Mouse (Mus musculus) cerebellum, adult (tissue): ENCODE data around the gene Gm11567.
"Not testable (repeated sequence)": the region's sequence is repeated elsewhere in the genome, so short reads cannot be mapped to it uniquely, and the experiment has no call there.

Experiments used
- ATAC-seq: cut with Nextera tagmentation; 2 replicates; pipeline ENCODE4 v1.9.2; 2017; ENCODE audit warnings: mild to moderate bottlenecking, moderate library complexity, mixed read lengths; ENCODE audit not compliant: insufficient number of reproducible peaks, low FRiP score, low TSS enrichment

The Gm11567 gene

DNA sequence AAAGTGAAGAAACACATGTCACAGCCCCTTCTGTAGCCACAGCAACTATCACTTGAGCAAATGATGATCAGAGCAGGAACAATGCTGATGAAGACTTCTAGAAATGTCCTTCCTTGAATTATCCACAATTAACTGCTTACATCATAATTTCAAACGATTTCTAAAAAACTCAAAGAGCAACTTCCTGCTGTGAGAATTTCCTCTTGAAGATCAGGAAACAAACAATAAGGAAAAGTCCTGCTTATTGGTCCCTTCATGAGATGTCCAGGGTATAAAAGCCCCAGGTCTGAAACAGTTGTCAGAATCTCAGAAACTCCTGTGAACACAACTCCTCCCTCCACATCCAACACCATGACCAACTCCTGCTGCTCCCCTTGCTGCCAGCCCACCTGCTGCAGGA is at the start of gene Gm11567:
Gene Gm11567, plus strand, starts transcription at position 301 of the 400 bp plus-strand sequence.
- ATAC-seq: not testable (repeated sequence)

GRCm38 (mm10) chr11:99837966-99838365 is 41.0 kb upstream of the Gm11567 start, which contains the start of gene 2300003K06Rik:
Gene 2300003K06Rik, minus strand, starts transcription at chr11:99838066.
- no peak for ATAC-seq

- no peak for ATAC-seq
Measured at GRCm38 (mm10) chr11:99842185-99842584, 36.8 kb upstream of the Gm11567 start.

GRCm38 (mm10) chr11:99846746-99847145 is 32.2 kb upstream of the Gm11567 start:
- no peak for ATAC-seq

- ATAC-seq: no peak
Measured at GRCm38 (mm10) chr11:99851508-99851907, 27.5 kb upstream of the Gm11567 start, which contains the start of gene Krtap4-16. Gene Krtap4-16, minus strand, starts transcription at chr11:99851608.

DNA sequence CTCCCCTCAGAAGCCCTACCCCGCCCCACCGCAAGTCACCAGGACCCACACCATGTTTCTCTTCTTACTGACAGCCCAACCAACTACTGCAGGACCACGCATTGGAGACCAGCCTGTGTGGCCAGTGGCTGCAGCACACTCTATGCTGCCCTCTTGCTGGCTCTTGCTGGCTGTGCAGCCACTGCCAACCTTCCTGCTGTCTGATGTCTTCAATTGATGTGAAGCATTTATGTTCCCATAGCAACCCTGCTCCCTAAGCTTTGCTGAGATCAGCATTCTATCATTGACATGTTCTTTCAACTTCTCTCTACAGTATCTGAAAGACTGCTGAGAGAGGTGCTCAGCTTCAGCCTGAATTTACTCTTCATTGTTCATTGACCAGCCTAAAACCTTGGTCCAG is 24.9 kb upstream of the Gm11567 start:
- no peak for ATAC-seq

GRCm38 (mm10) chr11:99857617-99858016 is 21.4 kb upstream of the Gm11567 start, which contains the start of gene Gm11568:
Gene Gm11568, plus strand, starts transcription at chr11:99857917.
- no peak for ATAC-seq

DNA sequence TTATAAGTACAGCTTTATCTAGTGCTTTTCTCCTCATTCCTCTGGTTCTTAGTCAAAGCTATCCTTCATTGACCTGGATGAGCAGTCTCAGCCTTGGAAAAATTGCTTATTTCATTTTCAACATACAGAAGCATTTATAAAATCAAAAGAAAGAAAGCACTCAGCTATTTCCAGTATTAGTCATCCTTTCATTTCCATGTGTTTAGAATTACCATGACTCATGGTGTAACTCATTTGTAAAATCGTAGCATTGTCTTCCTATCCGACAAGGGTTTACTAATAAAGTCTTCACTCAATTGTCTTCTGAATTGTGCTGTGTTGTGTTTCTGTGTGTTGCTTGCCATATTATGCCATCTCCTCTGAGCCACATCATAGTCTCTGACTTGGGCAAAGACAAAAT is 20.2 kb upstream of the Gm11567 start:
- ATAC-seq: no peak

DNA sequence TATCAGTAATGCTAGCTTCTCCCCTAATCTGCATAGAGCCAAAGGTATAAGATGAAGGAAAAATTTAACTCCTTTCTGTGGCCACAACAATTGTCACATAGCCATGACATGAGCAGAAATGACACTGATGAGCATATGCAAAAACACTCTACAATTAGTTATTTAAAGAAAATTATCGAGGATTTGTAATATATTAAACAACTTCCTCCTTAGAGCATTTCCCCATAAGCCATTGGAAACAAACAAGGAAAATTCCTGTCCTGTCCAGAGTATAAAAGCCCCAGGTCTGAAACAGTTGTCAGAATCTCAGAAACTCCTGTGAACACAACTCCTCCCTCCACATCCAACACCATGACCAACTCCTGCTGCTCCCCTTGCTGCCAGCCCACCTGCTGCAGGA is 14.8 kb upstream of the Gm11567 start, which contains the start of gene Gm11559:
Gene Gm11559, plus strand, starts transcription at position 301 of the 400 bp plus-strand sequence.
- not testable (repeated sequence) for ATAC-seq

DNA sequence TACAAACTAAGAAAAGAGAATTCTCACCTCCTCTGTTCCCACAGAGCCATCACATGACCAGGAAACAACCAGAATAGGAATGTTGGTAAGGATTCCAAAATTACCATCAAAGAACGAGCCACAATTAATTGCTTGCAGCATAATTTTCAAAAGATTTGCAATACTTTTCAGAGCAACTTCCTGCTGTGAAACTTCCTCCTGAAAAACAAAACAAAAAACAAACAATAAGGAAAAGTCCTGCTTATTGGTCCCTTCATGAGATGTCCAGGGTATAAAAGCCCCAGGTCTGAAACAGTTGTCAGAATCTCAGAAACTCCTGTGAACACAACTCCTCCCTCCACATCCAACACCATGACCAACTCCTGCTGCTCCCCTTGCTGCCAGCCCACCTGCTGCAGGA is 5.9 kb upstream of the Gm11567 start, which contains the start of gene Krtap9-1:
Gene Krtap9-1, plus strand, starts transcription at position 301 of the 400 bp plus-strand sequence.
- not testable (repeated sequence) for ATAC-seq

GRCm38 (mm10) chr11:99907620-99908019 is 28.6 kb downstream of the Gm11567 start, which contains the start of gene Krtap31-1:
Gene Krtap31-1, plus strand, starts transcription at chr11:99907920.
- no peak for ATAC-seq

- no peak for ATAC-seq
Measured at GRCm38 (mm10) chr11:99914451-99914850, 35.5 kb downstream of the Gm11567 start, which contains the start of gene Gm11565. Gene Gm11565, plus strand, starts transcription at chr11:99914751.
